14 mouse cellular contexts compared by ENCODE assay signal in genomic region chr19:24779996-24780395, GRCm38 (mm10).
DNase-seq lines count a peak whose midpoint lies in the region; ATAC-seq and TF ChIP-seq lines count a peak whose summit lies in the region.
"Had no signal": no experiment of that assay in that cellular context is flagged by ENCODE, and none has a peak within 500 bp of the region (broad histone marks: within the 10 kb centered on the region; RNA-seq: fewer than 3 reads in every experiment).

No protein-coding gene starts in this region.

- no peaks in the 10 kb centered on the region for H3K27me3 ChIP-seq in forebrain, embryonic 14.5 days (replicated peaks; ENCODE audit: control insufficient read depth, insufficient read depth, low read length)
- no peaks in the 10 kb centered on the region for H3K27me3 ChIP-seq in forebrain, embryonic 10.5 days (ENCODE audit: poor library complexity, severe bottlenecking)
- H3K27me3 ChIP-seq in intestine, embryonic 14.5 days (replicated peaks; ENCODE audit: control insufficient read depth, insufficient read depth, low read length), result no peaks in the 10 kb centered on the region
- no peaks in the 10 kb centered on the region for H3K27me3 ChIP-seq in intestine, postnatal 0 days (replicated peaks; ENCODE audit: control insufficient read depth, insufficient read depth, low read length)
- H3K27me3 ChIP-seq in embryonic facial prominence, embryonic 10.5 days (replicated peaks; ENCODE audit: low read depth, poor library complexity, severe bottlenecking), result no peaks in the 10 kb centered on the region
- H3K27me3 ChIP-seq: limb, embryonic 12.5 days; midbrain, embryonic 12.5 days had no signal

- no peak; the same call in 1 of the 2 replicates for ATAC-seq in forebrain, embryonic 14.5 days
- no peak for ATAC-seq in intestine, embryonic 14.5 days (replicated peaks; ENCODE audit: low FRiP score, low TSS enrichment, low read depth)
- ATAC-seq in intestine, postnatal 0 days, result no peak
- no peak for ATAC-seq in activated CD4-positive, CD25-positive, alpha-beta regulatory T cell, adult 4 months

- no peak overlapping the region for H3K4me3 ChIP-seq in forebrain, embryonic 14.5 days (ENCODE audit: low read depth, low read length)
- H3K4me3 ChIP-seq in forebrain, embryonic 10.5 days, result no peak overlapping the region
- no peak overlapping the region for H3K4me3 ChIP-seq in intestine, embryonic 14.5 days (ENCODE audit: low read depth, low read length)
- no peak overlapping the region for H3K4me3 ChIP-seq in intestine, postnatal 0 days (ENCODE audit: low read depth, low read length)
- H3K4me3 ChIP-seq in embryonic facial prominence, embryonic 10.5 days, result no peak overlapping the region
- H3K4me3 ChIP-seq: erythroblast, embryonic 14.5 days; limb, embryonic 12.5 days; midbrain, embryonic 12.5 days had no signal

- 17% methylated on average over 6 of the region's 6 CpGs for WGBS in forebrain, embryonic 14.5 days
- 49% methylated on average over 6 of the region's 6 CpGs for WGBS in forebrain, embryonic 10.5 days
- 32% methylated on average over 6 of the region's 6 CpGs for WGBS in intestine, embryonic 14.5 days
- WGBS in intestine, postnatal 0 days, result 57% methylated on average over 6 of the region's 6 CpGs
- 39% methylated on average over 6 of the region's 6 CpGs for WGBS in embryonic facial prominence, embryonic 10.5 days

- TF ChIP-seq CTCF in intestine, postnatal 0 days (IDR thresholded peaks at IDR 0.05; ENCODE audit: low read depth), result no peak

- peak; percentile 59 for DNase-seq in forebrain, embryonic 14.5 days (ENCODE audit: low spot score)
- DNase-seq in forebrain, embryonic 10.5 days (ENCODE audit: extremely low spot score, low spot score), result no peak
- DNase-seq in intestine, embryonic 14.5 days (ENCODE audit: low spot score), result no peak
- no peak for DNase-seq in embryonic facial prominence, embryonic 10.5 days (ENCODE audit: low spot score)
- peak; percentile 38 for DNase-seq in lung, postnatal 10 days
- no peak for DNase-seq in spleen, postnatal 36 days (ENCODE audit: low spot score in 2 of 2)
- DNase-seq: adrenal gland, postnatal 25 days; kidney, adult 2 months had no signal

- H3K9ac ChIP-seq in forebrain, embryonic 14.5 days (ENCODE audit: low read length), result no peak overlapping the region
- no peak overlapping the region for H3K9ac ChIP-seq in intestine, embryonic 14.5 days (ENCODE audit: low read length)
- H3K9ac ChIP-seq in intestine, postnatal 0 days (ENCODE audit: low read depth, low read length), result no peak overlapping the region
- H3K9ac ChIP-seq: limb, embryonic 12.5 days; midbrain, embryonic 12.5 days had no signal

- H3K27ac ChIP-seq in forebrain, embryonic 14.5 days (ENCODE audit: low read depth, low read length), result no peak overlapping the region
- H3K27ac ChIP-seq in forebrain, embryonic 10.5 days, result no peak overlapping the region
- peak overlapping the region; percentile 39; the same call in 1 of the 2 replicates for H3K27ac ChIP-seq in intestine, embryonic 14.5 days (ENCODE audit: low read depth)
- no peak overlapping the region for H3K27ac ChIP-seq in intestine, postnatal 0 days (ENCODE audit: low read depth, low read length)
- peak overlapping the region; percentile 32; the same call in 1 of the 2 replicates for H3K27ac ChIP-seq in embryonic facial prominence, embryonic 10.5 days (replicated peaks)
- H3K27ac ChIP-seq: midbrain, embryonic 12.5 days had no signal

- no peak overlapping the region for H3K4me2 ChIP-seq in forebrain, embryonic 14.5 days (ENCODE audit: low read length)
- H3K4me2 ChIP-seq in intestine, embryonic 14.5 days (ENCODE audit: low read length), result no peak overlapping the region
- no peak overlapping the region for H3K4me2 ChIP-seq in intestine, postnatal 0 days (replicated peaks; ENCODE audit: low read depth)
- H3K4me2 ChIP-seq: heart, embryonic 11.5 days; limb, embryonic 12.5 days; midbrain, embryonic 12.5 days had no signal

- H3K9me3 ChIP-seq in forebrain, embryonic 14.5 days (replicated peaks; ENCODE audit: control insufficient read depth, low read length), result no peaks in the 10 kb centered on the region
- H3K9me3 ChIP-seq in forebrain, embryonic 10.5 days, result no peaks in the 10 kb centered on the region
- no peaks in the 10 kb centered on the region for H3K9me3 ChIP-seq in intestine, embryonic 14.5 days (ENCODE audit: control insufficient read depth, low read length)
- no peaks in the 10 kb centered on the region for H3K9me3 ChIP-seq in intestine, postnatal 0 days (ENCODE audit: control insufficient read depth)
- no peaks in the 10 kb centered on the region for H3K9me3 ChIP-seq in embryonic facial prominence, embryonic 10.5 days
- H3K9me3 ChIP-seq: limb, embryonic 12.5 days; midbrain, embryonic 12.5 days had no signal

- peaks cover 10% of the 10 kb centered on the region for H3K4me1 ChIP-seq in forebrain, embryonic 14.5 days (ENCODE audit: control insufficient read depth, insufficient read depth, low read length)
- peaks cover 31% of the 10 kb centered on the region for H3K4me1 ChIP-seq in forebrain, embryonic 10.5 days
- H3K4me1 ChIP-seq in intestine, embryonic 14.5 days (replicated peaks; ENCODE audit: control insufficient read depth, insufficient read depth, low read length), result peaks cover 44% of the 10 kb centered on the region
- no peaks in the 10 kb centered on the region for H3K4me1 ChIP-seq in intestine, postnatal 0 days (replicated peaks; ENCODE audit: control insufficient read depth, insufficient read depth, low read length)
- peaks cover 43% of the 10 kb centered on the region for H3K4me1 ChIP-seq in embryonic facial prominence, embryonic 10.5 days

- no peaks in the 10 kb centered on the region for H3K36me3 ChIP-seq in forebrain, embryonic 14.5 days (ENCODE audit: control insufficient read depth, insufficient read depth, low read length)
- H3K36me3 ChIP-seq in forebrain, embryonic 10.5 days (replicated peaks), result no peaks in the 10 kb centered on the region
- H3K36me3 ChIP-seq in intestine, embryonic 14.5 days (ENCODE audit: control insufficient read depth, insufficient read depth, low read length), result no peaks in the 10 kb centered on the region
- no peaks in the 10 kb centered on the region for H3K36me3 ChIP-seq in intestine, postnatal 0 days (ENCODE audit: control insufficient read depth, insufficient read depth)
- H3K36me3 ChIP-seq in embryonic facial prominence, embryonic 10.5 days (replicated peaks), result no peaks in the 10 kb centered on the region
- H3K36me3 ChIP-seq: limb, embryonic 12.5 days; midbrain, embryonic 12.5 days had no signal

Comparison
In these comparisons a context has a peak if more than half of its experiments do, and no peak if none do; other contexts are left out.
1. DNase-seq: peak in forebrain, embryonic 14.5 days (single experiment) and lung, postnatal 10 days (single experiment); none in forebrain, embryonic 10.5 days (single experiment), intestine, embryonic 14.5 days (single experiment), embryonic facial prominence, embryonic 10.5 days (single experiment) and spleen, postnatal 36 days (0 of 2).
2. H3K27ac ChIP-seq: peak in intestine, embryonic 14.5 days (single experiment) and embryonic facial prominence, embryonic 10.5 days (single experiment); none in forebrain, embryonic 14.5 days (single experiment), forebrain, embryonic 10.5 days (single experiment) and intestine, postnatal 0 days (single experiment).